In the genomic region with DNA sequence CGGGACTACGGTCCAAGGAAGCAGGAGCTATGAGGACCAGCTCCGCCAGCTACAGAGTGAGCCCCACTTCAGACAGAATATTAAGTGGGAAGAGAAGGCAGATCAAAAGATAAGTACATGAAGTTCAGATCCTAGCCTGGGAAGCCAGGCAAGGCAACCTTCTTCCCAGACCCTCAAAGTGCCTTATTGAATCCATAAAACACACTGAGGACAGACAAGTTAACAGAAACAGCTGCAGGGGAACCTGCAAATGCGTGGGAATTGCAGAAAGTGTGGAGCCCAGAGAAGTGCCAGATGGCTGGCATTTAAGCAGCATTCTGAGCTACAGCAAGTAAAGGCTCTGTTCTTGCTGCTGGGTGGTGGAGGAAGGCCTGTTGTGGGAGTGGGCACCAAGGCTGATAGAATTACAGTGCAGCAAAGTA, we compare ENCODE assay signal across 11 mouse cellular contexts. TPM values are rescaled to one million over a fixed set of nuclear protein-coding genes. Genes with fewer than 3 reads are reported as not detected.
A peak's percentile ranks its signal among the peaks of the same experiment; 100 is the strongest.
DNase-seq lines count a peak whose midpoint lies in the region; ATAC-seq and TF ChIP-seq lines count a peak whose summit lies in the region.
"Had no signal": no experiment of that assay in that cellular context is flagged by ENCODE, and none has a peak within 500 bp of the region (broad histone marks: within the 10 kb centered on the region; RNA-seq: fewer than 3 reads in every experiment).

No protein-coding gene starts in this region.

- no peak overlapping the region for H3K4me3 ChIP-seq in forebrain, embryonic 10.5 days
- H3K4me3 ChIP-seq in layer of hippocampus, adult 2 months: peak overlapping the region; percentile 11; the same call in 1 of the 2 replicates
- no peak overlapping the region for H3K4me3 ChIP-seq in midbrain, embryonic 15.5 days
- no peak overlapping the region for H3K4me3 ChIP-seq in stomach, postnatal 0 days (ENCODE audit: low read depth, low read length)
- no peak overlapping the region for H3K4me3 ChIP-seq in kidney, adult 2 months (ENCODE audit: insufficient read depth, low read depth, low read length)
- H3K4me3 ChIP-seq: neural tube, embryonic 12.5 days; stomach, embryonic 15.5 days had no signal

- no peak overlapping the region for H3K4me2 ChIP-seq in midbrain, embryonic 15.5 days
- H3K4me2 ChIP-seq in stomach, postnatal 0 days (replicated peaks; ENCODE audit: low read depth): no peak overlapping the region
- H3K4me2 ChIP-seq: neural tube, embryonic 12.5 days; stomach, embryonic 15.5 days had no signal

- TF ChIP-seq EP300 in stomach, postnatal 0 days (optimal IDR thresholded peaks at IDR 0.05): no peak

- WGBS in forebrain, embryonic 10.5 days: 68% methylated on average over 4 of the region's 4 CpGs
- 30% methylated on average over 4 of the region's 4 CpGs for WGBS in midbrain, embryonic 15.5 days
- WGBS in stomach, postnatal 0 days: 76% methylated on average over 4 of the region's 4 CpGs
- 80% methylated on average over 4 of the region's 4 CpGs for WGBS in kidney, adult 2 months

- H3K27me3 ChIP-seq in forebrain, embryonic 10.5 days (ENCODE audit: poor library complexity, severe bottlenecking): no peaks in the 10 kb centered on the region
- no peaks in the 10 kb centered on the region for H3K27me3 ChIP-seq in midbrain, embryonic 15.5 days (replicated peaks)
- H3K27me3 ChIP-seq in stomach, postnatal 0 days (ENCODE audit: control insufficient read depth, insufficient read depth, low read length): no peaks in the 10 kb centered on the region
- H3K27me3 ChIP-seq in kidney, adult 2 months (replicated peaks; ENCODE audit: control insufficient read depth, insufficient read depth, low read length): no peaks in the 10 kb centered on the region
- H3K27me3 ChIP-seq: neural tube, embryonic 12.5 days; stomach, embryonic 15.5 days had no signal

- no peak for TF ChIP-seq CTCF in layer of hippocampus, adult 2 months (conservative IDR thresholded peaks at IDR 0.05)
- no peak for TF ChIP-seq CTCF in stomach, postnatal 0 days (IDR thresholded peaks at IDR 0.05; ENCODE audit: low read depth)
- TF ChIP-seq CTCF in kidney, adult 2 months (conservative IDR thresholded peaks at IDR 0.05; ENCODE audit: insufficient read depth, insufficient read length, low read depth, low read length): no peak

- peak; percentile 57 for ATAC-seq in midbrain, embryonic 15.5 days (replicated peaks)
- ATAC-seq in stomach, postnatal 0 days (ENCODE audit: low FRiP score, low TSS enrichment): no peak

- H3K9me3 ChIP-seq in forebrain, embryonic 10.5 days: no peaks in the 10 kb centered on the region
- no peaks in the 10 kb centered on the region for H3K9me3 ChIP-seq in midbrain, embryonic 15.5 days
- H3K9me3 ChIP-seq in stomach, postnatal 0 days (ENCODE audit: control insufficient read depth, low read length): no peaks in the 10 kb centered on the region
- H3K9me3 ChIP-seq: neural tube, embryonic 12.5 days; stomach, embryonic 15.5 days had no signal

- peak overlapping the region; percentile 73; the same call in 1 of the 2 replicates for H3K27ac ChIP-seq in forebrain, embryonic 10.5 days
- H3K27ac ChIP-seq in layer of hippocampus, adult 2 months: peak overlapping the region; percentile 93
- H3K27ac ChIP-seq in midbrain, embryonic 15.5 days: peak overlapping the region; percentile 43
- no peak overlapping the region for H3K27ac ChIP-seq in stomach, postnatal 0 days (replicated peaks)
- no peak overlapping the region for H3K27ac ChIP-seq in kidney, adult 2 months (ENCODE audit: insufficient read depth, low read depth, low read length)
- H3K27ac ChIP-seq: neural tube, embryonic 12.5 days; stomach, embryonic 15.5 days had no signal

- DNase-seq in embryo, embryonic 10.5 days (ENCODE audit: low spot score): peak; percentile 13
- no peak for DNase-seq in embryo, embryonic 9.5 days (ENCODE audit: extremely low spot score)
- DNase-seq in forebrain, embryonic 10.5 days (ENCODE audit: extremely low spot score, low spot score): no peak
- DNase-seq in layer of hippocampus, adult 2 months (ENCODE audit: low spot score in 2 of 2): peak; percentile 35 to 77
- DNase-seq in stomach, postnatal 0 days (ENCODE audit: low spot score): no peak
- no peak for DNase-seq in kidney, adult 2 months
- no peak for DNase-seq in kidney, adult 8-10 months
- DNase-seq: kidney, adult 11 months had no signal

- TF ChIP-seq POLR2A in kidney, adult 2 months (IDR thresholded peaks at IDR 0.05; ENCODE audit: low read depth, low read length): no peak

- peaks cover 32% of the 10 kb centered on the region for H3K4me1 ChIP-seq in forebrain, embryonic 10.5 days
- peaks cover 45% of the 10 kb centered on the region for H3K4me1 ChIP-seq in midbrain, embryonic 15.5 days
- H3K4me1 ChIP-seq in stomach, postnatal 0 days (replicated peaks; ENCODE audit: control insufficient read depth, insufficient read depth): no peaks in the 10 kb centered on the region
- no peaks in the 10 kb centered on the region for H3K4me1 ChIP-seq in kidney, adult 2 months (ENCODE audit: control insufficient read depth, insufficient read depth, low read length)
- H3K4me1 ChIP-seq: stomach, embryonic 15.5 days had no signal

- H3K9ac ChIP-seq in midbrain, embryonic 15.5 days: no peak overlapping the region
- no peak overlapping the region for H3K9ac ChIP-seq in stomach, postnatal 0 days (ENCODE audit: low read length)
- H3K9ac ChIP-seq: neural tube, embryonic 12.5 days; stomach, embryonic 15.5 days had no signal

- no peaks in the 10 kb centered on the region; the same call in 1 of the 2 replicates for H3K36me3 ChIP-seq in forebrain, embryonic 10.5 days (replicated peaks)
- H3K36me3 ChIP-seq in midbrain, embryonic 15.5 days (replicated peaks): 0 out of 2 replicates have a peak, but pooled peaks cover 4% of the 10 kb centered on the region
- H3K36me3 ChIP-seq in stomach, postnatal 0 days (ENCODE audit: control insufficient read depth, insufficient read depth, low read length): no peaks in the 10 kb centered on the region
- H3K36me3 ChIP-seq in kidney, adult 2 months (ENCODE audit: control insufficient read depth, insufficient read depth, low read length): no peaks in the 10 kb centered on the region
- H3K36me3 ChIP-seq: stomach, embryonic 15.5 days had no signal

RNA-seq across cellular contexts. Expression of a gene that starts 34.9 kb away (rescaled TPM):
- 98.7 and 107 TPM in 2 replicates for polyA plus RNA-seq in forebrain, embryonic 10.5 days (2016; fragmentation: Nextera tagmentation; extraction: Ambion mirVana)
- 1,000 to 10,000 TPM; 2,581 to 2,789 TPM for total RNA-seq in layer of hippocampus, adult 2 months (2021)
- 862 and 895 TPM in 2 replicates for polyA plus RNA-seq in midbrain, embryonic 15.5 days (2015; fragmentation: Nextera tagmentation; extraction: Ambion mirVana)
- 133 and 175 TPM in 2 replicates for polyA plus RNA-seq in stomach, postnatal 0 days (2015; fragmentation: Nextera tagmentation; extraction: Ambion mirVana)
- polyA plus RNA-seq in kidney, adult 2 months (2012; rRNA removed): 15.8 and 18.5 TPM in 2 replicates

Comparison
In these comparisons a context has a peak if more than half of its experiments do, and no peak if none do; other contexts are left out.
1. DNase-seq: peak in embryo, embryonic 10.5 days (single experiment) and layer of hippocampus, adult 2 months (2 of 2); none in embryo, embryonic 9.5 days (single experiment), forebrain, embryonic 10.5 days (single experiment), stomach, postnatal 0 days (single experiment), kidney, adult 2 months (single experiment) and kidney, adult 8-10 months (0 of 2).
2. H3K27ac ChIP-seq: peak in forebrain, embryonic 10.5 days (single experiment), layer of hippocampus, adult 2 months (single experiment) and midbrain, embryonic 15.5 days (single experiment); none in stomach, postnatal 0 days (single experiment) and kidney, adult 2 months (single experiment).